Mouse (Mus musculus) megakaryocyte, embryonic 14.5 days (primary cell): ENCODE results near the gene Ocm. TPM values are rescaled to one million over a fixed set of nuclear protein-coding genes. Genes with fewer than 3 reads are reported as not detected.
A peak's percentile ranks its signal among the peaks of the same experiment; 100 is the strongest.

Experiments
- H3K27me3 ChIP-seq: replicated peaks from 2 replicates; pipeline ENCODE3; 2012; ENCODE audit warnings: inconsistent platforms
- H3K36me3 ChIP-seq: replicated peaks from 2 replicates; pipeline ENCODE3; 2012; ENCODE audit warnings: low read length, inconsistent platforms, mixed read lengths
- H3K4me1 ChIP-seq: 2 replicates; pipeline ENCODE4 v1.6.1; 2012; ENCODE audit warnings: inconsistent platforms
- H3K4me3 ChIP-seq: replicated peaks from 2 replicates; pipeline ENCODE3; 2012; ENCODE audit warnings: moderate library complexity, mild to moderate bottlenecking, inconsistent platforms
- H3K9me3 ChIP-seq: 2 replicates; pipeline ENCODE4 v1.6.1; 2012; ENCODE audit warnings: inconsistent platforms
- FLI1 ChIP-seq: IDR thresholded peaks from 2 replicates; pipeline ENCODE4 v1.6.1; 2012; ENCODE audit warnings: low read length, inconsistent platforms, mixed read lengths
- GATA1 ChIP-seq: IDR thresholded peaks from 3 replicates; pipeline ENCODE4 v1.6.1; 2012; ENCODE audit warnings: mixed read lengths, low read length, inconsistent platforms, borderline replicate concordance
- polyA plus RNA-seq: library from polyadenylated mRNA; stranded (reverse); fragments of >175 nt; gene quantifications from 2 replicates; pipeline ENCODE4 v1.2.3, GENCODE M21; 2012; ENCODE audit warnings: low replicate concordance; ENCODE audit not compliant: insufficient read depth

Ocm gene
- polyA plus RNA-seq, 1 experiment: not detected

GRCm38 (mm10) chr5:143982361-143982760, 44.1 kb downstream of the Ocm start:
- H3K4me1 ChIP-seq: peaks cover 5% of the 10 kb centered on the region
- no peaks in the 10 kb centered on the region for H3K9me3 ChIP-seq
- TF ChIP-seq GATA1 (no peak), FLI1 (no peak)
- no peak overlapping the region for H3K4me3 ChIP-seq
- peaks cover 5% of the 10 kb centered on the region for H3K27me3 ChIP-seq
- peaks cover 49% of the 10 kb centered on the region for H3K36me3 ChIP-seq

GRCm38 (mm10) chr5:143980858-143981257, 45.6 kb downstream of the Ocm start:
- peaks cover 13% of the 10 kb centered on the region for H3K4me1 ChIP-seq
- TF ChIP-seq GATA1 (no peak), FLI1 (no peak)
- H3K4me3 ChIP-seq: no peak overlapping the region
- H3K9me3 ChIP-seq: no peaks in the 10 kb centered on the region
- H3K27me3 ChIP-seq: peaks cover 14% of the 10 kb centered on the region
- peaks cover 34% of the 10 kb centered on the region for H3K36me3 ChIP-seq

- H3K4me1 ChIP-seq: peaks cover 33% of the 10 kb centered on the region
- no peaks in the 10 kb centered on the region for H3K9me3 ChIP-seq
- peak overlapping the region; percentile 16 for H3K4me3 ChIP-seq
- peaks cover 3% of the 10 kb centered on the region for H3K36me3 ChIP-seq
- H3K27me3 ChIP-seq: peaks cover 14% of the 10 kb centered on the region
- TF ChIP-seq FLI1: no peak
- no peak for TF ChIP-seq GATA1
Observed at GRCm38 (mm10) chr5:143976726-143977431, 49.6 kb downstream of the Ocm start.

GRCm38 (mm10) chr5:143976232-143976631, 50.2 kb downstream of the Ocm start:
- Histone ChIP-seq H3K4me1 (peaks cover 33% of the 10 kb centered on the region), H3K36me3 (no peaks in the 10 kb centered on the region), H3K4me3 (no peak overlapping the region), H3K9me3 (no peaks in the 10 kb centered on the region), H3K27me3 (peaks cover 14% of the 10 kb centered on the region)
- TF ChIP-seq GATA1 (no peak), FLI1 (no peak)

GRCm38 (mm10) chr5:143975631-143975933, 50.9 kb downstream of the Ocm start:
- Histone ChIP-seq H3K9me3 (no peaks in the 10 kb centered on the region), H3K4me1 (peaks cover 33% of the 10 kb centered on the region), H3K27me3 (peaks cover 14% of the 10 kb centered on the region), H3K4me3 (peak overlapping the region; percentile 5), H3K36me3 (no peaks in the 10 kb centered on the region)
- no peak for TF ChIP-seq FLI1
- no peak for TF ChIP-seq GATA1

GRCm38 (mm10) chr5:143974931-143975630, 51.4 kb downstream of the Ocm start:
- peak overlapping the region; percentile 47 for H3K4me3 ChIP-seq
- H3K27me3 ChIP-seq: peaks cover 13% of the 10 kb centered on the region
- H3K9me3 ChIP-seq: no peaks in the 10 kb centered on the region
- peaks cover 32% of the 10 kb centered on the region for H3K4me1 ChIP-seq
- TF ChIP-seq GATA1 (no peak), FLI1 (no peak)
- H3K36me3 ChIP-seq: no peaks in the 10 kb centered on the region

GRCm38 (mm10) chr5:143972628-143973027, 53.8 kb downstream of the Ocm start:
- Histone ChIP-seq H3K4me3 (no peak overlapping the region), H3K36me3 (no peaks in the 10 kb centered on the region), H3K4me1 (peaks cover 29% of the 10 kb centered on the region), H3K27me3 (peaks cover 10% of the 10 kb centered on the region), H3K9me3 (no peaks in the 10 kb centered on the region)
- TF ChIP-seq GATA1 (no peak), FLI1 (no peak)

Other genes with a start within 250 kb of the Ocm start
- gene Eif2ak1, start 208.9 kb downstream of the Ocm start, polyA plus RNA-seq: 12.5 and 17.8 TPM in 2 replicates
- not detected in 2 replicates for gene Ankrd61, start 129.0 kb downstream of the Ocm start, polyA plus RNA-seq
- gene Aimp2, start 116.8 kb downstream of the Ocm start, polyA plus RNA-seq: 23.9 and 30.8 TPM in 2 replicates
- gene Pms2, start 116.7 kb downstream of the Ocm start, polyA plus RNA-seq: 0.35 and 1.1 TPM in 2 replicates
- gene Gm42421, start 98.5 kb downstream of the Ocm start, polyA plus RNA-seq: not detected in 2 replicates
- not detected in 2 replicates for gene Rsph10b, start 93.6 kb downstream of the Ocm start, polyA plus RNA-seq
- 17.2 and 33.1 TPM in 2 replicates for gene Ccz1, start 11.8 kb downstream of the Ocm start, polyA plus RNA-seq
- 2.0 and 2.8 TPM in 2 replicates for gene Lmtk2, start 73.8 kb upstream of the Ocm start, polyA plus RNA-seq
- gene Bhlha15, start 163.6 kb upstream of the Ocm start, polyA plus RNA-seq: 0.15 and 0.63 TPM in 2 replicates
- gene Tecpr1, start 196.9 kb upstream of the Ocm start, polyA plus RNA-seq: 2.8 and 13.2 TPM in 2 replicates
- gene Bri3, start 217.8 kb upstream of the Ocm start, polyA plus RNA-seq: 100 and 157 TPM in 2 replicates